Mouse (Mus musculus) embryonic fibroblast, embryonic 13.5 days (primary cell): ENCODE results near the gene Taf11. TPM values are rescaled to one million over a fixed set of nuclear protein-coding genes. Genes with fewer than 3 reads are reported as not detected.
A peak's percentile ranks its signal among the peaks of the same experiment; 100 is the strongest.

Source experiments
- H3K27ac ChIP-seq: 2 replicates; pipeline ENCODE4 v1.5.1; 2012; ENCODE audit warnings: low read length, control low read depth, inconsistent platforms; ENCODE audit not compliant: insufficient read depth
- H3K4me1 ChIP-seq: 2 replicates; pipeline ENCODE4 v1.6.1; 2011; ENCODE audit warnings: low read length; ENCODE audit not compliant: control insufficient read depth, insufficient read depth
- H3K4me3 ChIP-seq: 2 replicates; pipeline ENCODE4 v1.5.1; 2011; ENCODE audit warnings: mild to moderate bottlenecking, control low read depth, low read length; ENCODE audit not compliant: insufficient read depth
- CTCF ChIP-seq: IDR thresholded peaks from 2 replicates; pipeline ENCODE4 v1.5.1; 2011; ENCODE audit warnings: mild to moderate bottlenecking, control low read depth, low read length, moderate library complexity, borderline replicate concordance; ENCODE audit not compliant: insufficient read depth
- POLR2A ChIP-seq: IDR thresholded peaks from 2 replicates; pipeline ENCODE4 v1.6.1; 2011; ENCODE audit warnings: low read depth, mild to moderate bottlenecking, control low read depth, low read length, moderate library complexity
- polyA plus RNA-seq: library from polyadenylated mRNA; stranded (reverse); fragments of >200 nt; gene quantifications from 2 replicates; pipeline ENCODE4 v1.2.4, GENCODE M21; 2011; ENCODE audit warnings: low read depth; ENCODE audit not compliant: missing spikeins, insufficient read length

The Taf11 gene
- polyA plus RNA-seq, 1 experiment = 39.5 TPM

DNA sequence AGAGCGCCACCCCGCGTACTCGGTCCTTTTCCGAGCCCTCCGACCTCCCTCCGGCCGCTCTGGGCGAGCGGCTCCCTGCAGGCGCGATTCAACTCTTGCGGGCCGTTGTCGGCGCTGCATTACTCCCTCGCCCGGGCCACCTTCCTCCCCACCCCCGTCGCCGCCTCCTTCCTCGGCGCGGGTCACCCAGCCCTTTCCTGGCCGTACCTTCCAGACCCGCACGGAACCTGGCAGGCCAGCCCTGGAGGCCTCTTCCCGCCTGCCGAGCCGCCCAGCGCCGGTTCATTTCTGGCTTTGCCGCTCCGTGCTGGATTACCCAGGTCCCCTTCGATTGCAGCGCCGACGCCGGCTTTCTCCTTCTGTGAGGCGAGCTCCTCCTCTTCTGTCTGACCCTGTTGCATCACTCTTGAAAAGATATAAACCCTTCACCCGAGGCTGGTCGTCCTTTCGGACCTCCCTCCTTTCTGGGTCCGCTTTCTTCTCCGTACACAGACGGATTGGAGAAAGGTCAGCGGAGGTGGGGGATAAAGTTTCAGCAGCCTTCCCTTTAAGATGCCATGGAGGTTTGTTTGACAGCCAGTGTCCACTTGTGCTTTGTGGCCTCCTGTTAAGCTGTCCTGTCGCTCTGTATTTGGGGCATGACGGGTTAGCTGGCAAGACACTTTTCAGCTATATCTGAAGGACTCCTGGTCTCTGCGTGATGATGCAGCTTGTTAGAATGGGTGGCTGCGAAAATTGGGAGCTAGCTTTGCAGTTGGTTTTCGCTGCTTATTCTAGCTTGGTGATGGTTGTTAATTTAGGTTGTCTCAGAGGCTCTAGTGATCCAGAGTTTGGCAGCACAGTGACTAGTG lies 52.6 kb downstream of the Taf11 start:
- TF ChIP-seq POLR2A = peak; percentile 42
- TF ChIP-seq CTCF = no peak
- Histone ChIP-seq H3K4me3 (peak overlapping the region; percentile 71), H3K27ac (peak overlapping the region; percentile 62), H3K4me1 (peaks cover 6% of the 10 kb centered on the region; the same call in 1 of the 2 replicates)

GRCm38 (mm10) chr17:27856265-27856797 lies 53.3 kb downstream of the Taf11 start, which contains the start of gene Uhrf1bp1:
Gene Uhrf1bp1, plus strand, starts transcription at chr17:27856441.
- H3K4me1 ChIP-seq = peaks cover 6% of the 10 kb centered on the region; the same call in 1 of the 2 replicates
- peak within 1 kb of the TSS; percentile 71 for H3K4me3 ChIP-seq
- peak within 1 kb of the TSS; percentile 62 for H3K27ac ChIP-seq
- peak; percentile 88 for TF ChIP-seq POLR2A
- no peak for TF ChIP-seq CTCF

Other genes with a start within 250 kb of the Taf11 start
- gene Spdef, start 180.9 kb downstream of the Taf11 start, polyA plus RNA-seq = not detected in 2 replicates
- gene D17Wsu92e, start 89.2 kb downstream of the Taf11 start, polyA plus RNA-seq = 63.7 and 68.6 TPM in 2 replicates
- 101 and 121 TPM in 2 replicates for gene Snrpc, start 71.7 kb downstream of the Taf11 start, polyA plus RNA-seq
- gene Uhrf1bp1, start 53.4 kb downstream of the Taf11 start, polyA plus RNA-seq = 16.0 and 20.6 TPM in 2 replicates
- 9.9 and 12.7 TPM in 2 replicates for gene Anks1, start 538 bp downstream of the Taf11 start, polyA plus RNA-seq
- gene Tcp11, start 170.8 kb upstream of the Taf11 start, polyA plus RNA-seq = not detected in 2 replicates
- 3.3 and 4.7 TPM in 2 replicates for gene Scube3, start 232.3 kb upstream of the Taf11 start, polyA plus RNA-seq